Mouse (Mus musculus) small intestine, adult 2 months (tissue): Measurements from ENCODE around the gene Ints12.

ENCODE experiments used
- CTCF ChIP-seq: fragments of 200-500 bp; IDR thresholded peaks from 2 replicates; pipeline ENCODE4 v1.5.1; 2012; ENCODE audit warnings: low read depth, mild to moderate bottlenecking, control low read depth, inconsistent platforms, low read length, moderate library complexity, mixed read lengths; ENCODE audit not compliant: insufficient replicate concordance, insufficient read length; ENCODE audit errors: extremely low read depth
- POLR2A ChIP-seq: fragments of 200-500 bp; IDR thresholded peaks from 2 replicates; pipeline ENCODE4 v1.6.1; 2012; ENCODE audit warnings: low read depth, mild to moderate bottlenecking, control low read depth, inconsistent platforms, low read length, moderate library complexity

DNA sequence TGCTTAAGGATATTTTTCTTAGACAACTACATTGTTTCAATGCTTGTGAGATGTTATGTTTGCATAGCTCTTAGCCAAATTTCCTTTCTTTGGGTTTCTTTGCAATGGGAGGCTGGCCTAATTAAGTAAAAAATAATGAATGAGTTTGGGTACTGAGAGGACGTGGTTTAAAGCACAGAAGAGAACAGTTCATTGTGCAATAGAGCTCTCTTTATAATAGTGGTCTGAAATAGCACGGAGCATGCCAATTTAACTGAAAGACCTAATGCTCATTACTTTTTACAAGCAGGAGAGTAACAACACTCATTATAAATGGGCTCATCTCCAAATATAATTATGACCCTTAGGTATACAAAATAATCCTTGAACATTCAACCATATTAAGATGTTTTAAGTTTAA lies 39.6 kb upstream of the Ints12 start:
- TF ChIP-seq CTCF, result no peak
- no peak for TF ChIP-seq POLR2A
